Mouse (Mus musculus) heart, postnatal 0 days (tissue): Measurements from ENCODE around the gene Tmc8. TPM values are rescaled to one million over a fixed set of nuclear protein-coding genes. Genes with fewer than 3 reads are reported as not detected.
"Not testable (repeated sequence)": the region's sequence is repeated elsewhere in the genome, so short reads cannot be mapped to it uniquely, and the experiment has no call there.

Experiments used
- ATAC-seq: fragments of 200-750 bp; cut with Nextera tagmentation; 2 replicates; pipeline ENCODE4 v1.8.0; 2017; ENCODE audit warnings: low read depth, moderate number of reproducible peaks, moderate library complexity; ENCODE audit not compliant: insufficient read depth
- DNase-seq: peaks from one replicate; pipeline ENCODE4 v3.0.0-alpha.2; 2016; ENCODE audit warnings: low spot score
- H3K27ac ChIP-seq: fragments of 300-500 bp; sonication (generic); 2 replicates; pipeline ENCODE4 v1.5.1; 2014; ENCODE audit warnings: low read depth, mild to moderate bottlenecking
- H3K27me3 ChIP-seq: fragments of 300-500 bp; sonication (generic); 2 replicates; pipeline ENCODE4 v1.6.1; 2014; ENCODE audit warnings: low read length, mixed read lengths; ENCODE audit not compliant: control insufficient read depth, insufficient read depth
- H3K36me3 ChIP-seq: fragments of 300-500 bp; sonication (generic); replicated peaks from 2 replicates; pipeline ENCODE4 v1.6.1; 2014; ENCODE audit warnings: low read length, mixed read lengths; ENCODE audit not compliant: control insufficient read depth, insufficient read depth
- H3K4me1 ChIP-seq: fragments of 300-500 bp; sonication (generic); 2 replicates; pipeline ENCODE4 v1.6.1; 2014; ENCODE audit warnings: antibody characterized with exemption; ENCODE audit not compliant: control insufficient read depth, insufficient read depth
- H3K4me2 ChIP-seq: fragments of 300-500 bp; sonication (generic); 2 replicates; pipeline ENCODE4 v1.6.1; 2014; ENCODE audit warnings: low read depth, mild to moderate bottlenecking, low read length, moderate library complexity
- H3K4me3 ChIP-seq: fragments of 300-500 bp; sonication (generic); 2 replicates; pipeline ENCODE4 v1.5.1; 2014; ENCODE audit warnings: low read depth, low read length
- H3K9ac ChIP-seq: fragments of 300-500 bp; sonication (generic); replicated peaks from 2 replicates; pipeline ENCODE4 v1.6.1; 2014; ENCODE audit warnings: low read depth, low read length, mixed read lengths
- H3K9me3 ChIP-seq: fragments of 300-500 bp; sonication (generic); replicated peaks from 2 replicates; pipeline ENCODE4 v1.6.1; 2016; ENCODE audit warnings: low read length; ENCODE audit not compliant: control insufficient read depth
- CTCF ChIP-seq: IDR thresholded peaks from 2 replicates; pipeline ENCODE4 v1.5.1; 2016; ENCODE audit warnings: antibody characterized with exemption, control low read depth, low read depth
- EP300 ChIP-seq: IDR thresholded peaks from 2 replicates; pipeline ENCODE4 v1.6.1; 2016; ENCODE audit warnings: antibody characterized with exemption, low read depth
- WGBS: fragments of 180-500 bp; shearing (Covaris S2); extraction: QIAGEN DNeasy Blood & Tissue Kit; methylation state at CpG from one replicate; pipeline ENCODE4 v1.1.7; 2014; 5-methylcytosine and 5-hydroxymethylcytosine counted together
- polyA plus RNA-seq: library from polyadenylated mRNA; unstranded; fragments of >200 nt; fragmentation: Nextera tagmentation; extraction: Ambion mirVana; gene quantifications from 2 replicates; pipeline ENCODE4 v1.2.1, GENCODE M21; 2015
- total RNA-seq: library from RNA; depleted of rRNA; stranded (reverse); fragments of >200 nt; gene quantifications from 2 replicates; pipeline ENCODE4 v1.2.3, GENCODE M21; 2014; ENCODE audit warnings: low replicate concordance

The Tmc8 gene
- total and polyA plus RNA-seq, 2 experiments from 2014 or later: 2.3 to 8.7 TPM

DNA sequence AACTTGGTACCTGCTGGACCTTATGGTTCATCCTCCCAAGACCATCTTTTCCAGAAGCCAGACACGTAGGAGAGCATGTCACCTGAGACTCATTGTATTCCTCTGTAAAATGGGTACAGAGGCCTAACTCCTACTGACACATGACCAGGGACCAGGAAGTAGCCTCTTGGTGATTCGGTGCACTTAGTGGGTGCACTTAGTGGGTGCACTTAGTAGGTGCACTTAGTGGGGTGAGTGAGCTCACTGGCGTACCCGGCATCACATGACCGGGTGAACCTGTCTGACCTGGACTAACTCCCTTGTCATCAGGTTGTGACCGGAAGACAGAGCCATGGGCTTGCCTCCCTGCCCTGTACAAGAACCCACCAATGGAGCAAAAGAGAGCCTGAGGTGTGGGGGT lies 24.9 kb downstream of the Tmc8 start:
- H3K9ac ChIP-seq: no peak overlapping the region
- TF ChIP-seq CTCF (no peak), EP300 (no peak)
- H3K4me2 ChIP-seq: no peak overlapping the region
- H3K4me3 ChIP-seq: no peak overlapping the region
- no peak for DNase-seq
- H3K36me3 ChIP-seq: no peaks in the 10 kb centered on the region
- ATAC-seq: no peak
- H3K27ac ChIP-seq: no peak overlapping the region
- no peaks in the 10 kb centered on the region for H3K27me3 ChIP-seq
- WGBS: 91% methylated on average over 6 of the region's 6 CpGs
- peaks cover 11% of the 10 kb centered on the region; the same call in 1 of the 2 replicates for H3K4me1 ChIP-seq
- no peaks in the 10 kb centered on the region for H3K9me3 ChIP-seq

DNA sequence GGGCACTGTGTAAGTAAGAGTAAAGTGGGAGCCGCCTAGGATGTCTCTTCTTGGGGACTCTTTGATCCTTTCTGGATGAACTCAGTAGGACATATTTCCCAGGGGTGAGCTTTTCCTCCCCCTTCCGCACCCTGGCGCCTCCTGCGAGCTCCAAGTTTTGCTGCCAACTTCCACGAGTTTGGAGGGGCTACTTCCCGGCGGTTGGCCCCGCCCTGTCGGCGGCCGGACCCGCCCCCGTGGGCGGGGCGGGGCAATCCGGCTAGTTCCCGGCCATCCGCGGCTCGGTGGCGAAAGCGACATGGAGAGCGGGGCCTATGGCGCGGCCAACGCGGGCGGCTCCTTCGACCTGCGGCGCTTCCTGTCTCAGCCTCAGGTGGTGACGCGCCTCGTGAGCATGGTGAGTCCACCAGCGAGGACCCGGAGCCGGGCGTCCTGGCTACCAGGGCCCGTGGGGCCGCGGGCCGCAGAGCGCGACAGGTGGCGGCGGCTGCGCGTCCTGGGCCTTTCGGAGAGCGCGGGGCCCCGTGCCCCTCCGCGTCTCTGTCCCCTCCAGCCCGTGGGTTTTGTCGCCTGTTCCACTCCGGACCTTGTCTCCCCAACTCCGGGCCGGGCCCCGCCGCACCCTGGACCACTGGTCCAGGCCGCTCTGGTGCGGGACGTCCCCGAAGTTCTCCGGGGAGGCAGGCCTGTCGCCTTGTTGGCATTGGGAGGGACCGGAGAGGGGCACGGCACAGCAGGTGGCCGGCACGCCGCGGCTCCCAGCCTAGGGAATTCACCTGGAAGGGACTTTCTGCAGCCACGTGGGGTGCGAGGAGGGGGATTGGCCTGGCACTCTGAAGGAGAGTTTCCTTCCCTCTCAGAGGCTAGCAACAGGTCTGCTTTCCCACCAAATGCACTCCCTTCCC lies 27.8 kb downstream of the Tmc8 start, which contains the start of the genes Gm20708 and Syngr2:
Gm20708 (plus strand) TSS at position 262 of the 905 bp plus-strand sequence.
Syngr2 (plus strand) TSS at position 262 of the 905 bp plus-strand sequence.
- peak within 1 kb of the TSS; percentile 83 for H3K9ac ChIP-seq
- DNase-seq (peak; percentile 67), ATAC-seq (peak; percentile 80)
- no peaks in the 10 kb centered on the region for H3K27me3 ChIP-seq
- under 1% methylated on average over 75 of the region's 75 CpGs for WGBS
- H3K4me1 ChIP-seq: peaks cover 23% of the 10 kb centered on the region
- H3K36me3 ChIP-seq: peaks cover 25% of the 10 kb centered on the region
- no peaks in the 10 kb centered on the region for H3K9me3 ChIP-seq
- H3K27ac ChIP-seq: peak within 1 kb of the TSS; percentile 83
- peak within 1 kb of the TSS; percentile 97 for H3K4me3 ChIP-seq
- TF ChIP-seq EP300 (no peak), CTCF (no peak)
- H3K4me2 ChIP-seq: peak within 1 kb of the TSS; percentile 100

- peaks cover 24% of the 10 kb centered on the region for H3K4me1 ChIP-seq
- H3K9me3 ChIP-seq: no peaks in the 10 kb centered on the region
- H3K36me3 ChIP-seq: peaks cover 31% of the 10 kb centered on the region
- ATAC-seq: peak; percentile 89
- H3K4me2 ChIP-seq: peak overlapping the region; percentile 100
- H3K4me3 ChIP-seq: peak overlapping the region; percentile 97
- peak overlapping the region; percentile 83 for H3K27ac ChIP-seq
- peak overlapping the region; percentile 83 for H3K9ac ChIP-seq
- TF ChIP-seq EP300 (no peak), CTCF (peak; percentile 53)
- WGBS: under 1% methylated on average over 21 of the region's 21 CpGs
- peak; percentile 89 for DNase-seq
- H3K27me3 ChIP-seq: no peaks in the 10 kb centered on the region
These were observed 28.6 kb downstream of the Tmc8 start for GRCm38 (mm10) chr11:117810401-117811046.

DNA sequence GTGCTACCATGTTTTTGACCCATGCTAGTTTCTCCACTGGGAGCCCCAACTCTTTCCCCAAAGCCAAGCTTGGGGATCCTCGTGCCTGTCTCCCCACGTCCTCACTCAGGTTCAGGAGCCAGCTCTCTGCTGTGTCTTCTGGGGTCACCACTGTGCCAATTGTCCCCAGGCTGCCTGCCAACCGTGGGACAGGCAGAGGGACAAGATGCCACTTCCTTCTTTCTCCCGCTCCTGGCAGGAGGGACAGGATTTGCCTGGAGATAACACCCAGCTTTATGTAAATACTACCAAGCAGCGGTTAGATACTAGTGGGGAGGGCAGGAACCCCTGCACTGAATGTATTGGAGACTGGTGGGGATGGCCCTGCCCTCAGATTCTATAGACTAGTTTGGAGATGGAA lies 32.0 kb downstream of the Tmc8 start:
- no peak for ATAC-seq
- Histone ChIP-seq H3K27ac (peak overlapping the region; percentile 64), H3K27me3 (no peaks in the 10 kb centered on the region), H3K9me3 (no peaks in the 10 kb centered on the region), H3K36me3 (peaks cover 47% of the 10 kb centered on the region), H3K4me2 (no peak overlapping the region), H3K9ac (no peak overlapping the region), H3K4me1 (peaks cover 31% of the 10 kb centered on the region), H3K4me3 (no peak overlapping the region)
- DNase-seq: no peak
- WGBS: 31% methylated on average over 5 of the region's 5 CpGs
- TF ChIP-seq CTCF (no peak), EP300 (no peak)

DNA sequence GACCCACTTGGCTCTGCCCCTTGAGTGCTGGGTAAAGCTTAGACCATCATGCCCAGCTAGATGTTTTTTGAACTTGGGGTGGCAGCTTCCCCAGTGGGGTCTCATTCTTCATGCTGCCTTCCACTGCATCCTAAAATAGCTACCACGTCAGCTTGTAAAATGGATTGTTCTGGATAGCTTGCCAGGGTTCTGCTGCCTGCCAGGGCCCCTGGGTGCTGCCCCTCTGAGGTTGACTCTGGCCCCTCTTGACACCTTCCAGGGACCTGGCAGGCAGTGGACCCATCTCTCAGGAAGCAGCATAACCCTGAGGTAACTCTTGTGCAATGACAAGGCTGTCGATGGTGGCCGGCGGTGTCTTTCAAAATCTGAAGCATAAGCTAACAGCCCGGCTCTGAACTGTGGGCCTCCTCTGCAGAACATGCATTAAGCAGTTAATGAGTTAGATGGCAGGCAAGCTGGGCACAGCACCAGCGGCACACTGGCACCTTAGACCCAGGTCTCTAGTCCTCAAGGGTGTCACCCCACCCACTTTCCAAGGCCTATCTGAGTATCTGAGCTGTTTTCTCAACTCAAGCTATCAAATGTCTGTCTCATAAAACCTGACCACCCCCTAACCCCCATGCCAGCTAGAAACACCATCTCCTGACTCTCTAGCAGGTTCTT lies 33.0 kb downstream of the Tmc8 start:
- TF ChIP-seq EP300 (no peak), CTCF (no peak)
- Histone ChIP-seq H3K27me3 (no peaks in the 10 kb centered on the region), H3K36me3 (peaks cover 53% of the 10 kb centered on the region), H3K9me3 (no peaks in the 10 kb centered on the region), H3K4me2 (no peak overlapping the region), H3K4me1 (peaks cover 36% of the 10 kb centered on the region), H3K9ac (no peak overlapping the region), H3K4me3 (no peak overlapping the region), H3K27ac (peak overlapping the region; percentile 64)
- WGBS: 65% methylated on average over 6 of the region's 6 CpGs
- DNase-seq (no peak), ATAC-seq (no peak)

- not testable (repeated sequence) for H3K9me3 ChIP-seq, H3K9ac ChIP-seq, H3K4me3 ChIP-seq, ATAC-seq, H3K4me2 ChIP-seq, H3K27me3 ChIP-seq, DNase-seq
- H3K27ac ChIP-seq: peak overlapping the region; percentile 64
- WGBS: 69% methylated on average over 9 of the region's 9 CpGs
- H3K36me3 ChIP-seq: peaks cover 57% of the 10 kb centered on the region
- peaks cover 39% of the 10 kb centered on the region for H3K4me1 ChIP-seq
These were observed 34.0 kb downstream of the Tmc8 start for GRCm38 (mm10) chr11:117815850-117816249.
